Mouse (Mus musculus) MEL (cell line): ENCODE results near the gene Acss3. TPM values are rescaled to one million over a fixed set of nuclear protein-coding genes. Genes with fewer than 3 reads are reported as not detected.

Experiments used
- DNase-seq: peaks from one replicate; pipeline ENCODE4 v3.0.0; 2011; ENCODE audit warnings: low read depth, low spot score
- H3K27ac ChIP-seq: 2 replicates; pipeline ENCODE4 v1.5.1; 2012; ENCODE audit warnings: low read depth, mild to moderate bottlenecking, control low read depth, low read length, moderate library complexity; ENCODE audit not compliant: control insufficient read depth
- H3K27me3 ChIP-seq, 2 experiments: fragments of 150-350 bp in 1 of 2; sonication (generic) in 1 of 2; 2 replicates each; pipeline ENCODE4 v1.6.1; 2012; ENCODE audit warnings: low read length in 2 of 2, mild to moderate bottlenecking in 2 of 2, improper control_type of control experiment in 1 of 2, moderate library complexity in 1 of 2; ENCODE audit not compliant: insufficient read depth in 2 of 2, control insufficient read depth in 1 of 2
- H3K36me3 ChIP-seq, 2 experiments: 2 replicates each; pipeline ENCODE4 v1.6.1; 2012 to 2014; ENCODE audit warnings: low read length in 2 of 2, improper control_type of control experiment in 1 of 2, inconsistent platforms in 1 of 2, mild to moderate bottlenecking in 1 of 2; ENCODE audit not compliant: insufficient read depth in 2 of 2, control insufficient read depth in 1 of 2
- H3K4me1 ChIP-seq, 2 experiments: fragments of 150-350 bp in 1 of 2; sonication (generic) in 1 of 2; 2 replicates each; pipeline ENCODE4 v1.6.1; 2012; ENCODE audit warnings: low read length in 2 of 2, improper control_type of control experiment in 1 of 2, mild to moderate bottlenecking in 1 of 2; ENCODE audit not compliant: insufficient read depth in 2 of 2, control insufficient read depth in 1 of 2
- H3K4me3 ChIP-seq, 2 experiments: fragments of 150-350 bp in 1 of 2; sonication (generic) in 1 of 2; 2 replicates each; pipeline ENCODE4 v1.5.1; 2012; ENCODE audit warnings: low read depth in 2 of 2, low read length in 2 of 2, mild to moderate bottlenecking in 2 of 2, moderate library complexity in 2 of 2, control low read depth in 1 of 2, improper control_type of control experiment in 1 of 2; ENCODE audit not compliant: control insufficient read depth in 1 of 2, insufficient read depth in 1 of 2
- H3K79me2 ChIP-seq: 2 replicates; pipeline ENCODE4 v1.6.1; 2012; ENCODE audit warnings: mild to moderate bottlenecking, low read length, moderate library complexity; ENCODE audit not compliant: control insufficient read depth, poor library complexity, insufficient read depth
- H3K9ac ChIP-seq: 2 replicates; pipeline ENCODE4 v1.6.1; 2012; ENCODE audit warnings: low read depth, mild to moderate bottlenecking, control low read depth, low read length, moderate library complexity; ENCODE audit not compliant: control insufficient read depth, poor library complexity, severe bottlenecking
- H3K9me3 ChIP-seq: fragments of 150-350 bp; sonication (generic); replicated peaks from 2 replicates; pipeline ENCODE4 v1.6.1; 2012; ENCODE audit warnings: mild to moderate bottlenecking, low read length, improper control_type of control experiment, moderate library complexity; ENCODE audit not compliant: insufficient read depth
- BHLHE40 ChIP-seq: IDR thresholded peaks from 2 replicates; pipeline ENCODE4 v1.6.1; 2012; ENCODE audit warnings: low read depth, mild to moderate bottlenecking, inconsistent platforms, low read length, improper control_type of control experiment, borderline replicate concordance
- CHD1 ChIP-seq: IDR thresholded peaks from 2 replicates; pipeline ENCODE4 v1.6.1; 2012; ENCODE audit warnings: low read depth, mild to moderate bottlenecking, inconsistent platforms, low read length, improper control_type of control experiment
- CHD2 ChIP-seq: IDR thresholded peaks from 2 replicates; pipeline ENCODE4 v1.6.1; 2011; ENCODE audit warnings: low read length, improper control_type of control experiment
- E2F4 ChIP-seq: IDR thresholded peaks from 2 replicates; pipeline ENCODE4 v1.6.1; 2011; ENCODE audit warnings: low read depth, low read length, improper control_type of control experiment, borderline replicate concordance
- ELF1 ChIP-seq: IDR thresholded peaks from 2 replicates; pipeline ENCODE4 v1.6.1; 2014; ENCODE audit warnings: low read depth, mild to moderate bottlenecking, inconsistent platforms, low read length, improper control_type of control experiment, moderate library complexity
- EP300 ChIP-seq, 2 experiments: IDR thresholded peaks; 2 replicates each; pipeline ENCODE4 v1.6.1; 2011; ENCODE audit warnings: improper control_type of control experiment in 2 of 2, low read length in 2 of 2, low read depth in 1 of 2, mild to moderate bottlenecking in 1 of 2
- ETS1 ChIP-seq: IDR thresholded peaks from 2 replicates; pipeline ENCODE4 v1.6.1; 2012; ENCODE audit warnings: low read depth, mild to moderate bottlenecking, inconsistent platforms, low read length, improper control_type of control experiment, moderate library complexity
- GATA1 ChIP-seq: IDR thresholded peaks from 2 replicates; pipeline ENCODE4 v1.6.1; 2011; ENCODE audit warnings: low read depth, low read length, improper control_type of control experiment
- KAT2A ChIP-seq: conservative IDR thresholded peaks from 2 replicates; pipeline ENCODE4 v1.6.1; 2012; ENCODE audit warnings: low read depth, low read length, improper control_type of control experiment, inconsistent platforms
- MAFK ChIP-seq: IDR thresholded peaks from 2 replicates; pipeline ENCODE4 v1.6.1; 2011; ENCODE audit warnings: low read depth, mild to moderate bottlenecking, low read length, improper control_type of control experiment, borderline replicate concordance
- MAX ChIP-seq: IDR thresholded peaks from 2 replicates; pipeline ENCODE4 v1.6.1; 2011; ENCODE audit warnings: low read length, improper control_type of control experiment
- MEF2A ChIP-seq: IDR thresholded peaks from 2 replicates; pipeline ENCODE4 v1.6.1; 2014; ENCODE audit warnings: low read depth, mild to moderate bottlenecking, inconsistent platforms, low read length, improper control_type of control experiment; ENCODE audit not compliant: poor library complexity, insufficient replicate concordance, severe bottlenecking; ENCODE audit errors: extremely low read depth
- NRF1 ChIP-seq: IDR thresholded peaks from 2 replicates; pipeline ENCODE4 v1.6.1; 2014; ENCODE audit warnings: low read depth, mild to moderate bottlenecking, inconsistent platforms, low read length, improper control_type of control experiment, moderate library complexity; ENCODE audit not compliant: poor library complexity, insufficient read depth, severe bottlenecking
- POLR2A ChIP-seq, 2 experiments: IDR thresholded peaks; 2 replicates each; pipeline ENCODE4 v1.6.1; 2011 to 2012; ENCODE audit warnings: low read length in 2 of 2, mild to moderate bottlenecking in 2 of 2, control low read depth in 1 of 2, improper control_type of control experiment in 1 of 2, low read depth in 1 of 2, moderate library complexity in 1 of 2; ENCODE audit not compliant: control insufficient read depth in 1 of 2, insufficient read depth in 1 of 2, poor library complexity in 1 of 2
- POLR2AphosphoS5 ChIP-seq: IDR thresholded peaks from 2 replicates; pipeline ENCODE4 v1.6.1; 2012; ENCODE audit warnings: low read depth, borderline replicate concordance, mild to moderate bottlenecking, inconsistent platforms, low read length, moderate library complexity, mixed read lengths
- RCOR1 ChIP-seq: IDR thresholded peaks from 2 replicates; pipeline ENCODE4 v1.6.1; 2012; ENCODE audit warnings: low read depth, mild to moderate bottlenecking, inconsistent platforms, low read length, improper control_type of control experiment
- SIN3A ChIP-seq: IDR thresholded peaks from 2 replicates; pipeline ENCODE4 v1.6.1; 2012; ENCODE audit warnings: low read length, improper control_type of control experiment, inconsistent platforms
- SMC3 ChIP-seq: IDR thresholded peaks from 2 replicates; pipeline ENCODE4 v1.6.1; 2011; ENCODE audit warnings: low read depth, low read length, improper control_type of control experiment
- TAL1 ChIP-seq: IDR thresholded peaks from 2 replicates; pipeline ENCODE4 v1.6.1; 2012; ENCODE audit warnings: mild to moderate bottlenecking, inconsistent platforms, low read length, moderate library complexity, mixed read lengths
- USF2 ChIP-seq, 2 experiments: IDR thresholded peaks; 2 replicates each; pipeline ENCODE4 v1.6.1; 2011 to 2012; ENCODE audit warnings: improper control_type of control experiment in 2 of 2, low read length in 2 of 2, borderline replicate concordance in 1 of 2, inconsistent platforms in 1 of 2, low read depth in 1 of 2, mild to moderate bottlenecking in 1 of 2; ENCODE audit not compliant: insufficient read depth in 1 of 2
- ZMIZ1 ChIP-seq: IDR thresholded peaks from 2 replicates; pipeline ENCODE4 v1.6.1; 2012; ENCODE audit warnings: low read depth, mild to moderate bottlenecking, inconsistent platforms, low read length, improper control_type of control experiment, moderate library complexity
- ZNF384 ChIP-seq: IDR thresholded peaks from 2 replicates; pipeline ENCODE4 v1.6.1; 2012; ENCODE audit warnings: low read depth, mild to moderate bottlenecking, inconsistent platforms, low read length, improper control_type of control experiment
- polyA plus RNA-seq, 2 experiments: library from polyadenylated mRNA; stranded (reverse) in 1 of 2; unstranded in 1 of 2; fragments of >175 nt in 1 of 2; fragments of >200 nt in 1 of 2; gene quantifications; 2 replicates each; pipeline versions ENCODE4 v1.2.1 to v1.2.4; 2012; ENCODE audit warnings: low replicate concordance in 2 of 2, low read depth in 1 of 2; ENCODE audit not compliant: insufficient read length in 2 of 2, insufficient read depth in 1 of 2, missing spikeins in 1 of 2
- total RNA-seq: library from RNA; depleted of rRNA; stranded (reverse); fragments of 300-350 nt; gene quantifications from 2 replicates; pipeline ENCODE4 v1.2.3, GENCODE M21; 2012

Gene Acss3
- total and polyA plus RNA-seq, 3 experiments, result not detected

DNA sequence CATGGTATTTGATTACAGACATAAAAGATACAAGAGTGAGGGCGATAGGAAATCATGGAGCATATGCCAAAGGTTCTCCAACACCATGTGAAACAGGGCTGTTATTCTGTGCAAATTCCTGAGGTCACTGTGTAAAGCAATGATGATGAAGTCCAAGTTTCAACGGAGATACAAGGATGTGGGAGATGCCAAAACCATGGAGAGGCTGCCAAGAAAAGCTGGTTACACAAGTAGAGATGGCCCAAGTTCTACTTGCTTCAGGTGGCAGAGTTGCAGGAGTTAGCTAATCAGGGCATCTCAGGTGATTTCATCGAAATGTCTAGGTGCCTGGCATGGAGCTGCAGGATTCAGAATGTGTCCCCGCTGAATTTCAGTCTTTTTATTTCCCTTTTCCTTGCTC, 84.3 kb downstream of the Acss3 start:
- Histone ChIP-seq H3K79me2 (no peaks in the 10 kb centered on the region), H3K27me3 (no peaks in the 10 kb centered on the region), H3K27ac (no peak overlapping the region), H3K9me3 (no peaks in the 10 kb centered on the region), H3K9ac (no peak overlapping the region), H3K36me3 (no peaks in the 10 kb centered on the region), H3K4me3 (no peak overlapping the region), H3K4me1 (no peaks in the 10 kb centered on the region)
- no peak for TF ChIP-seq KAT2A
- no peak for DNase-seq

DNA sequence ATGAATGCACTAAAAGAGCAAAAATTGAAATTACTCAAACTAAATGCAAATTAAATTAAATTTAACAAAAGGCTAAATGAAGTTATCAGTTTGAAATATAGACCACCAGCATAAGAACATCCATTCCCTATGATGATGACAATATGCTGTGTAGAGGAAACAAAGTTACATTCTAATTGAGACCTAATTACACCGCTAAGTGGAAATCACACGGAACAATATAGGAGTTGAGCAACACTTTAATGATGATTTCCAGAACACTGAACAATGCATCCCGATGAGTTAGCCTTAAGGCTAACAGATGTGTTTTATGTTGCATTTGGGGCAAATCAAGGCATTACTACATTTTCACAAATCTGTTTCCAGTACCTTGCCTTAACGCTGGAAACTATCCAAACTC, 99.2 kb downstream of the Acss3 start:
- no peak for DNase-seq
- H3K79me2 ChIP-seq, result no peaks in the 10 kb centered on the region
- no peaks in the 10 kb centered on the region for H3K36me3 ChIP-seq
- H3K9me3 ChIP-seq, result no peaks in the 10 kb centered on the region
- no peaks in the 10 kb centered on the region for H3K27me3 ChIP-seq
- H3K9ac ChIP-seq, result no peak overlapping the region
- H3K4me3 ChIP-seq, result no peak overlapping the region
- no peak for TF ChIP-seq ELF1
- TF ChIP-seq CHD1, result no peak
- TF ChIP-seq TAL1, result no peak
- TF ChIP-seq POLR2AphosphoS5, result no peak
- no peak for TF ChIP-seq ZNF384
- no peak for TF ChIP-seq MAX
- no peak for TF ChIP-seq POLR2A (IDR thresholded peaks at IDR 0.05; ENCODE audit: control insufficient read depth in 1 of 2, insufficient read depth in 1 of 2, low read depth in 1 of 2, low read length in 2 of 2, poor library complexity in 1 of 2)
- TF ChIP-seq RCOR1, result no peak
- TF ChIP-seq BHLHE40, result no peak
- no peak for TF ChIP-seq ETS1
- no peaks in the 10 kb centered on the region for H3K4me1 ChIP-seq
- no peak overlapping the region for H3K27ac ChIP-seq

DNA sequence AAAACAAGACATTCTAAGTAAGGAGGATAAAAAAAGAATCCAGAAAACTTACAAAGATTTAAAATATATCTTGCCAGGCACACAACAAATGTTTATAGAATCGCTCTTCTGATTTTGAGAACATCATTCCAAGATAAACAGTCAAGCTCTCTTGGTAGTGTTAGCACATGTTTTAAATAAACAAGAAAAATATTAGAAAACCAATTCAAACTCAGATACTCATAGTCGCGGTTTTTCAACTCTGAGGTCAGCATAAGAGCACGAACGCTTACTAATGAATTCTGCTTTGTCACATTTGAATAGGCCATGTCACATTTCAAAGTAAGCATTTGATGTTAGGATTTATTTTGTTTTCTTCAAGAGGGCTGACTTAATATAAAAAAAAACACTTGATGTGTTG, 102.3 kb downstream of the Acss3 start:
- no peak overlapping the region for H3K27ac ChIP-seq
- H3K4me1 ChIP-seq, result no peaks in the 10 kb centered on the region
- no peak for DNase-seq
- no peaks in the 10 kb centered on the region for H3K36me3 ChIP-seq
- no peaks in the 10 kb centered on the region for H3K27me3 ChIP-seq
- no peak for TF ChIP-seq CHD2
- no peak for TF ChIP-seq MEF2A
- no peak for TF ChIP-seq NRF1
- no peak for TF ChIP-seq E2F4
- TF ChIP-seq USF2 (IDR thresholded peaks at IDR 0.05; ENCODE audit: borderline replicate concordance in 1 of 2, insufficient read depth in 1 of 2, low read depth in 1 of 2, low read length in 2 of 2), result no peak
- TF ChIP-seq MAFK, result no peak
- no peak for TF ChIP-seq GATA1
- TF ChIP-seq POLR2AphosphoS5, result no peak
- TF ChIP-seq ZMIZ1, result no peak
- TF ChIP-seq SMC3, result no peak
- no peak for TF ChIP-seq ELF1
- no peak for TF ChIP-seq EP300 (IDR thresholded peaks at IDR 0.05; ENCODE audit: low read depth in 1 of 2, low read length in 2 of 2)
- TF ChIP-seq SIN3A, result no peak
- H3K9ac ChIP-seq, result no peak overlapping the region
- H3K79me2 ChIP-seq, result no peaks in the 10 kb centered on the region
- no peak overlapping the region for H3K4me3 ChIP-seq
- no peaks in the 10 kb centered on the region for H3K9me3 ChIP-seq
